Mouse (Mus musculus) kidney, embryonic 15.5 days (tissue): ENCODE results near the gene Tead1. TPM values are rescaled to one million over a fixed set of nuclear protein-coding genes. Genes with fewer than 3 reads are reported as not detected.

ENCODE experiments used
- ATAC-seq: fragments of 200-750 bp; cut with Nextera tagmentation; replicated peaks from 2 replicates; pipeline ENCODE4 v1.8.0; 2017; ENCODE audit warnings: moderate TSS enrichment; ENCODE audit not compliant: low FRiP score
- H3K27ac ChIP-seq: fragments of 300-500 bp; sonication (generic); 2 replicates; pipeline ENCODE4 v1.5.1; 2015; ENCODE audit warnings: mild to moderate bottlenecking, inconsistent platforms
- H3K27me3 ChIP-seq: fragments of 300-500 bp; sonication (generic); 2 replicates; pipeline ENCODE4 v1.6.1; 2015; ENCODE audit warnings: inconsistent platforms
- H3K36me3 ChIP-seq: fragments of 300-500 bp; sonication (generic); 2 replicates; pipeline ENCODE4 v1.6.1; 2015; ENCODE audit warnings: inconsistent platforms
- H3K4me1 ChIP-seq: fragments of 300-500 bp; sonication (generic); 2 replicates; pipeline ENCODE4 v1.6.1; 2015; ENCODE audit warnings: inconsistent platforms
- H3K4me2 ChIP-seq: fragments of 300-500 bp; sonication (generic); 2 replicates; pipeline ENCODE4 v1.6.1; 2015; ENCODE audit warnings: moderate library complexity, mild to moderate bottlenecking, inconsistent platforms
- H3K4me3 ChIP-seq: fragments of 300-500 bp; sonication (generic); replicated peaks from 2 replicates; pipeline ENCODE4 v1.5.1; 2015; ENCODE audit warnings: mild to moderate bottlenecking, inconsistent platforms
- H3K9ac ChIP-seq: fragments of 300-500 bp; sonication (generic); 2 replicates; pipeline ENCODE4 v1.6.1; 2015; ENCODE audit warnings: mild to moderate bottlenecking, inconsistent platforms
- H3K9me3 ChIP-seq: fragments of 300-500 bp; sonication (generic); replicated peaks from 2 replicates; pipeline ENCODE4 v1.6.1; 2016; ENCODE audit warnings: inconsistent platforms
- WGBS: fragments of 180-500 bp; shearing (Covaris S2); methylation state at CpG from one replicate; pipeline ENCODE4 v1.1.7; 2015; ENCODE audit warnings: mixed read lengths; 5-methylcytosine and 5-hydroxymethylcytosine counted together
- microRNA-seq: library from miRNA; unstranded; fragments of <30 nt; microRNA quantifications from one replicate; pipeline ENCODE4, GENCODE M21; 2016
- polyA plus RNA-seq: library from polyadenylated mRNA; unstranded; fragments of >200 nt; fragmentation: Nextera tagmentation; extraction: Ambion mirVana; gene quantifications from 2 replicates; pipeline ENCODE4 v1.2.1, GENCODE M21; 2015

Gene Tead1
- polyA plus RNA-seq, 1 experiment from 2014 or later = 30.4 TPM

DNA sequence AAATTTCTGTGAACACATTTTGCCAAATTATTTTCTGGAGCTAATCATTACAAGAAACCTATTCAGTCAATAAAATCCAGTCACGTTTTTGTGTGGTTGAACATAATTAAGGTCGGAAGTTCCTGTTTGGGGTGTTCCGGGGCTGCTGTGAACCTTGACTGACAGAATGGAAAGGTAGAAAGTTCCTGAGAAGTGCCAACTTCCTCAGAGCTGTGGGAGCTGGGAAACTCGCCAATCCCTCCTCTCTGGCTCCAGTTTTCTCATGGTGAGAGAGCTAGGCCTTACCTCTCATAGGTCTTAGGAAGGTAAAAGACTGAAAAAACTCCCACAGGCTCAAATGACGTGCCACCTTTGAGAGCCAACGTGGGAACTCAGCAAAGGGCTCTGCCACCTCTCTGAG is 267.6 kb downstream of the Tead1 start:
- Histone ChIP-seq H3K9ac (no peak overlapping the region), H3K4me2 (no peak overlapping the region), H3K27ac (peak overlapping the region; percentile 81), H3K4me1 (peaks cover 26% of the 10 kb centered on the region), H3K36me3 (no peaks in the 10 kb centered on the region), H3K9me3 (no peaks in the 10 kb centered on the region), H3K4me3 (no peak overlapping the region), H3K27me3 (no peaks in the 10 kb centered on the region)
- 49% methylated on average over 6 of the region's 6 CpGs for WGBS
- no peak for ATAC-seq

DNA sequence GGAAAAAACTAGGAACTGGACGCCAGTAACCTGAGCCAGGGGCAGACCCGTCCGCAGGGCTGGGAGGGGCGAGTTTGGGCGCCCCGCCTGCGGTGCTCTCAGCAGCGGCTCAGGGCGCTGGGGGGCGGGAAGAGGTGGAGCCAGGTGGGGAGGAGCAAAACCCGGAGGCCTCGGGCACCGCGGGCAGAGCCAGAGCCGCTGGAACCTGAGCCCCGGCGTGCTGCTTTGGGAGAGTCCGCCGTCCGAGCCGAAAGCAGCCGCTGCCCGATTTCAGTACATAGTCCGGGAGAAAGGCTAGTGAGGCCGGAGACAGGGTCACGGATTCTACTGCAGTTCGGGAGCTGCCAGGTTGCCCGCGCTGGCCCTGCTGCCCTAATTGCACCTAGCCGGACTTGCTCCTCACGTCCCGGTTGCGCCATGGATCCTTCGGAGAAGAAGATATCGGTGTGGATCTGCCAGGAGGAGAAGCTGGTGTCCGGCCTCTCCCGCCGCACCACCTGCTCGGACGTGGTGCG is 274.7 kb downstream of the Tead1 start, which contains the start of gene Rassf10:
Gene Rassf10 (plus strand): TSS at position 186 of the 515 bp plus-strand sequence.
- Histone ChIP-seq H3K36me3 (no peaks in the 10 kb centered on the region), H3K27me3 (peaks cover 29% of the 10 kb centered on the region), H3K4me2 (peak within 1 kb of the TSS; percentile 91), H3K4me3 (peak within 1 kb of the TSS; percentile 65), H3K9ac (peak within 1 kb of the TSS; percentile 64), H3K27ac (peak within 1 kb of the TSS; percentile 85), H3K4me1 (peaks cover 53% of the 10 kb centered on the region), H3K9me3 (no peaks in the 10 kb centered on the region)
- ATAC-seq = peak; percentile 95
- under 1% methylated on average over 41 of the region's 41 CpGs for WGBS

DNA sequence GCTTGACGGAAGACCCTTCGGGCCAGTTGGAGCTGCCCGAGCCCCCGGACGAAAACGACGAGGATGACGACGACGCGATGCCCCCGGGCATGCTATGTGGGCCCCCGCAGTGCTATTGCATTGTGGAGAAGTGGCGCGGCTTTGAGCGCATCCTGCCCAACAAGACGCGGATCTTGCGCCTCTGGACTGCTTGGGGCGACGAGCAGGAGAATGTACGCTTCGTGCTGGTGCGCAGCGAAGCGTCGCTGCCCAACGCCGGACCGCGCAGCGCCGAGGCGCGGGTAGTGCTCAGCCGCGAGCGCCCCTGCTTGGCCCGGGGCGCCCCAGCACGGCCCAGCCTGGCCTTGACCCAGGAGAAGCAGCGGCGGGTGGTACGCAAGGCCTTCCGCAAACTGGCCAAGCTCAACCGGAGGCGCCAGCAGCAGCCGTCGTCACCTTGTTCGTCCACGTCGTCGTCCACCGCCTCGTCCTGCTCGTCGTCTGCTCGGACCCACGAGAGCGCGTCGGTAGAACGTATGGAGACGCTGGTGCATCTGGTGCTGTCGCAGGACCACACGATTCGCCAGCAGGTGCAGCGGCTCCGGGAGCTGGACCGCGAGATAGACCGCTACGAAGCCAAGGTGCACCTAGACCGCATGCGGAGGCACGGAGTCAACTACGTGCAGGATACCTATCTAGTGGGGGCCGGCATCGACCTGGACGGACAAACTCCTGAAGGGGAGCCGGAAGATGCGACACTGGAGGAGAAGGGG is 275.4 kb downstream of the Tead1 start:
- Histone ChIP-seq H3K4me2 (peak overlapping the region; percentile 91), H3K36me3 (no peaks in the 10 kb centered on the region), H3K4me1 (peaks cover 47% of the 10 kb centered on the region), H3K4me3 (peak overlapping the region; percentile 65), H3K27ac (peak overlapping the region; percentile 85), H3K9me3 (no peaks in the 10 kb centered on the region), H3K27me3 (peaks cover 29% of the 10 kb centered on the region), H3K9ac (peak overlapping the region; percentile 64)
- ATAC-seq = peak; percentile 33
- under 1% methylated on average over 81 of the region's 82 CpGs for WGBS

DNA sequence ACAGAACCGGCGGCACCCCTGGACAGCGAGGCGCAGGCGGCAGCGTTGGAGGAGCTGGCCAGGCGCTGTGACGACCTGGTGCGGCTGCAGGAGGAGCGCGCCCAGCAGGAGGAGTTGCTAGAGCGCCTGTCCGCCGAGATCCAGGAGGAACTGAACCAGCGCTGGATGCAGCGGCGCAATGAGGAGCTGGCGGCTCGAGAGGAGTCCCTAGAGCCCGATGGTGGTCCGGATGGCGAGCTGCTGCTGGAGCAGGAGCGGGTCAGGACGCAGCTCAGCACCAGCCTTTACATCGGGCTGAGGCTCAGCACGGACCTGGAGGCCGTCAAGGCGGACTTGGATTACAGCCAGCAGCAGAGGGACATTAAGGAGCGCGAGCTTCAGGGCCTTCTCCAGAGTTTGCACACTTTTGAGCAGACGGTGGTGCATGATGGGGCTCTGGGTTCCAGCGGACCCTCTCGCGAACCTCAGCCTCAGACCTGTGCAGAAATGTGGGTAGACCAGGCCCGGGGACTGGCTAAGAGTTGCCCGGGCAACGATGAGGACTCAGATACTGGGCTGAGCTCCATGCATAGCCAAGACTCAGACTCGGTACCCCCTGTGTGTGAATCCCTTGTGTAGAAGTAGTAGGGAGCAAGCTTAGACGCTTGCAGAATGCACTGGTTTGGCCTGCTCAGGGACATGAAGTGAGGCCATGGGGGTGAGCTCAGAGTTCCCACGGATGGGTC is 276.1 kb downstream of the Tead1 start:
- peak; percentile 10; the same call in 1 of the 2 replicates for ATAC-seq
- H3K27me3 ChIP-seq = peaks cover 29% of the 10 kb centered on the region
- no peaks in the 10 kb centered on the region for H3K9me3 ChIP-seq
- H3K9ac ChIP-seq = peak overlapping the region; percentile 64
- H3K4me2 ChIP-seq = peak overlapping the region; percentile 91
- H3K27ac ChIP-seq = peak overlapping the region; percentile 85
- whole genome bisulfite sequencing = 4% methylated on average over 40 of the region's 40 CpGs
- H3K4me1 ChIP-seq = peaks cover 44% of the 10 kb centered on the region
- no peaks in the 10 kb centered on the region for H3K36me3 ChIP-seq
- H3K4me3 ChIP-seq = peak overlapping the region; percentile 65

DNA sequence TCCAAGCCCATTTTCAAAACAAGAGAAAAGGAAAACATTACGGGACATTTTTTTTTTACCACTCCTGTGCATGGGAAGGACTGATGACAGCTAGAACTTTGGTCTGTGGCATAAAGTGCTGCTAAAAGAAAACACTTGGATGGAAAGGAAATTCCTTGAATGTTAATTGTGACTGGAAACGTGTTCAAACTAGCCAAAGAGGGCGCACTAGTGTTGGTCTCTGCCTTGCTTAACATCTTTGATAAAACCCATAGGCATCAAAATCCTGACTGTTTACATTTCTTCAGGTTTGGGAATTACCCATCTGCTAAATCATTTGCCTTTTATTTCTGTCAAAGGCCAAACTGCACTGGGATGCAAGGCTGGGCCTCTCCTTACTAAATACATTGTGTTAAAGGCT is 276.8 kb downstream of the Tead1 start:
- ATAC-seq = no peak
- peak overlapping the region; percentile 64 for H3K9ac ChIP-seq
- peak overlapping the region; percentile 65 for H3K4me3 ChIP-seq
- peaks cover 44% of the 10 kb centered on the region for H3K4me1 ChIP-seq
- peak overlapping the region; percentile 91 for H3K4me2 ChIP-seq
- peak overlapping the region; percentile 85 for H3K27ac ChIP-seq
- H3K27me3 ChIP-seq = peaks cover 29% of the 10 kb centered on the region
- H3K9me3 ChIP-seq = no peaks in the 10 kb centered on the region
- no peaks in the 10 kb centered on the region for H3K36me3 ChIP-seq
- WGBS = 26% methylated on average over 3 of the region's 3 CpGs

Small RNA genes lying within 50 kb of the gene (microRNA-seq; reads per million reads assigned to microRNA genes)
- gene Gm44462 = not detected
